Mouse (Mus musculus) layer of hippocampus, postnatal 10 days (tissue): ENCODE results near the gene Cchcr1. TPM values are rescaled to one million over a fixed set of nuclear protein-coding genes. Genes with fewer than 3 reads are reported as not detected.
A peak's percentile ranks its signal among the peaks of the same experiment; 100 is the strongest.
"Not testable (repeated sequence)": the region's sequence is repeated elsewhere in the genome, so short reads cannot be mapped to it uniquely, and the experiment has no call there.

Experiments
- DNase-seq, 2 experiments: peaks; one replicate each; pipeline ENCODE4 v3.0.0; 2021; ENCODE audit warnings: low spot score in 2 of 2
- long read RNA-seq: library from polyadenylated mRNA; stranded (forward); transcript quantifications from one replicate; pipeline ENCODE4 v2.0.0, GENCODE M21; 2023
- total RNA-seq, 2 experiments: library from RNA; stranded (reverse); gene quantifications; 2 replicates each; pipeline ENCODE4 v1.2.3; 2021

The Cchcr1 gene
- 1 to 10 TPM; 7.7 to 9.7 TPM for total RNA-seq
- long read RNA-seq, partial matches to known transcripts: 2 of 7 reads
- long read RNA-seq, other reads (novel, unspliced or antisense): 5 of 7 reads

- DNase-seq: peak; percentile 93 to 95
Observed at GRCm38 (mm10) chr17:35516652-35517500, at the start of gene Cchcr1, which contains the start of gene Tcf19. Gene Cchcr1 (plus strand): TSS chr17:35517100. Gene Tcf19 (minus strand): TSS chr17:35516824.

GRCm38 (mm10) chr17:35468936-35469335 is 48.0 kb upstream of the Cchcr1 start:
- DNase-seq: not testable (repeated sequence)

- DNase-seq: peak in 1 of 2 experiments; percentile 12
Observed at GRCm38 (mm10) chr17:35469842-35470751, 46.8 kb upstream of the Cchcr1 start, which contains the start of gene H2-Q10. Gene H2-Q10 (plus strand): TSS chr17:35470089.

GRCm38 (mm10) chr17:35484066-35484465 is 32.8 kb upstream of the Cchcr1 start:
- peak; percentile 51 to 67 for DNase-seq

GRCm38 (mm10) chr17:35485702-35486101 is 31.2 kb upstream of the Cchcr1 start:
- DNase-seq: no peak

GRCm38 (mm10) chr17:35486726-35487125 is 30.2 kb upstream of the Cchcr1 start:
- no peak for DNase-seq

GRCm38 (mm10) chr17:35488041-35488440 is 28.9 kb upstream of the Cchcr1 start:
- no peak for DNase-seq

GRCm38 (mm10) chr17:35490320-35490719 is 26.6 kb upstream of the Cchcr1 start:
- no peak for DNase-seq

- no peak for DNase-seq
Observed at GRCm38 (mm10) chr17:35497124-35497523, 19.8 kb upstream of the Cchcr1 start.

GRCm38 (mm10) chr17:35502226-35502625 is 14.7 kb upstream of the Cchcr1 start:
- no peak for DNase-seq

GRCm38 (mm10) chr17:35502762-35503161 is 14.1 kb upstream of the Cchcr1 start:
- DNase-seq: no peak

GRCm38 (mm10) chr17:35503849-35504248 is 13.1 kb upstream of the Cchcr1 start:
- no peak for DNase-seq

- no peak for DNase-seq
Observed at GRCm38 (mm10) chr17:35504628-35505481, 12.0 kb upstream of the Cchcr1 start.

- DNase-seq: no peak
Observed at GRCm38 (mm10) chr17:35505776-35506175, 11.1 kb upstream of the Cchcr1 start, which contains the start of gene Pou5f1. Gene Pou5f1 (plus strand): TSS chr17:35506018.

- DNase-seq: no peak
Observed at GRCm38 (mm10) chr17:35506881-35507280, 10.0 kb upstream of the Cchcr1 start.

- no peak for DNase-seq
Observed at GRCm38 (mm10) chr17:35507556-35508260, 9.2 kb upstream of the Cchcr1 start.

GRCm38 (mm10) chr17:35508279-35508678 is 8.6 kb upstream of the Cchcr1 start:
- DNase-seq: not testable (repeated sequence)

GRCm38 (mm10) chr17:35509284-35509683 is 7.6 kb upstream of the Cchcr1 start:
- DNase-seq: no peak

GRCm38 (mm10) chr17:35512916-35513626 is 3.8 kb upstream of the Cchcr1 start:
- DNase-seq: no peak
